Mouse (Mus musculus): Measurements from ENCODE around the gene Bcorl1. TPM values are rescaled to one million over a fixed set of nuclear protein-coding genes. Genes with fewer than 3 reads are reported as not detected.
A peak's percentile ranks its signal among the peaks of the same experiment; 100 is the strongest.

Bcorl1 gene
- polyA plus RNA-seq, 2 experiments, result 2.1 to 3.5 TPM

DNA sequence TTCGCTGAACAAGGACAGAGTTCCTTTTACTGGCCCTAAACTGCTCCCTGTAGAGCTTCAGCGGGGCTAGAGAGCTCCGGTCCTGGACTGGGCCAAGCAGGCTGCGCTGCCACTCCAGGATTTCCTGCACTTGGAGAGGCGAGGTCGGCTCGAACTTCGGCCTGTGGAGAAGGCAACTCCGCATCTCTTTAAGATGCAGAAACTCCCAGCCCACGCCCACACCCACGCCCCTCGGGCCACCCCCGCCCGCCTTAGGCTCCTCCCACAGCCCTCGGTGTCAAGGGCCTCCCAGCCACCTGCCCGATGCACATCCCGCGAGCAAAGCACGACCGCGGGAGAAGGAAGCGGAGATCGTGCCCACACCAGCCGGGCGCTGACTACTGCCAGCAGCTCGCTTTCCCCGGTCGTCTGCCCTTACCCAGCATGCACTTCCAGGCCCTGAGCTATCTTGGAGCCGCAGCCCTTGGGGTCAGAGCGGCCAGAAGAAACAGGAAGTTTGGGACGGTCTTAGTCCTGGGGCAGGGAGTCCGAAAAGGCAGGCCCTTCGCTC lies 26.6 kb upstream of the Bcorl1 start:
- 11% methylated on average over 32 of the region's 33 CpGs for WGBS (ENCODE audit: insufficient replicate concordance)
- Histone ChIP-seq H3K9ac (replicated peaks) (peak overlapping the region; percentile 68), H3K27me3 (ENCODE audit: control insufficient read depth, insufficient read depth, low read length) (no peaks in the 10 kb centered on the region), H3K4me1 (replicated peaks; ENCODE audit: control insufficient read depth in 2 of 2, insufficient read depth in 2 of 2, low read length in 1 of 2) (peaks cover 38 to 67% of the 10 kb centered on the region in 2 experiments), H3K4me3 (ENCODE audit: insufficient read depth in 1 of 2, low read depth in 2 of 2, low read length in 2 of 2) (peak overlapping the region; percentile 64), H3K4me2 (ENCODE audit: low read depth) (peak overlapping the region; percentile 80), H3K27ac (peak overlapping the region; percentile 86), H3K9me3 (ENCODE audit: control insufficient read depth, low read length) (no peaks in the 10 kb centered on the region), H3K36me3 (replicated peaks; ENCODE audit: control insufficient read depth, insufficient read depth, low read depth) (no peaks in the 10 kb centered on the region)
- peak; percentile 86 for ATAC-seq (ENCODE audit: insufficient read depth)
- no peak for TF ChIP-seq CTCF (IDR thresholded peaks at IDR 0.05; ENCODE audit: low read depth)
- DNase-seq (ENCODE audit: low read depth in 3 of 3, low spot score in 3 of 3), result peak; percentile 71 to 81 (median 73)

DNA sequence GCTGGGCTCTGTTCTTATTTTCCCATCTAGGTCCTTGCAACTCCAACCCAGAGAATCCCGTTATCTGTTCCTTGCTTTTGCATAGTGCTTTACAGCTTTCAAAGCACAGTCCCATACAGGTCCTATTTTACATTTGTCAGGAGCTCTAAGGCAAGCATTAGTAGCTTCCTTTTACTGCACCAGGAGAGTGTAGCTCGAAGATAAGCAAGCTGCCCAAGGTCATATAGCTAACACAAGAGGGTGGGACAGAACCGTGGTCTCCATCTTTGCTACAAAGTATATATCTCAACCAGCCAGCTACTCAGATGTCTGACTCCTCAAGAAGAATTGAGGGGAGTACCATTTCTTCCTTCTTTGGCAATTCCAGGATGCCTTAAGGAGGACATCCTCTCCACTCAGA lies 23.7 kb upstream of the Bcorl1 start:
- Histone ChIP-seq H3K27ac (peak overlapping the region; percentile 33), H3K4me3 (ENCODE audit: insufficient read depth in 1 of 2, low read depth in 2 of 2, low read length in 2 of 2) (no peak overlapping the region), H3K9ac (replicated peaks) (no peak overlapping the region), H3K9me3 (ENCODE audit: control insufficient read depth, low read length) (no peaks in the 10 kb centered on the region), H3K36me3 (replicated peaks; ENCODE audit: control insufficient read depth, insufficient read depth, low read depth) (no peaks in the 10 kb centered on the region), H3K27me3 (ENCODE audit: control insufficient read depth, insufficient read depth, low read length) (no peaks in the 10 kb centered on the region), H3K4me1 (replicated peaks; ENCODE audit: control insufficient read depth in 2 of 2, insufficient read depth in 2 of 2, low read length in 1 of 2) (peaks cover 21 to 46% of the 10 kb centered on the region in 2 experiments), H3K4me2 (ENCODE audit: low read depth) (peak overlapping the region; percentile 32)
- TF ChIP-seq CTCF (IDR thresholded peaks at IDR 0.05; ENCODE audit: low read depth), result no peak
- no peak for TF ChIP-seq EP300 (IDR thresholded peaks at IDR 0.05; ENCODE audit: low read depth)
- 35% methylated on average over 3 of the region's 3 CpGs for WGBS (ENCODE audit: insufficient replicate concordance)
- ATAC-seq (ENCODE audit: insufficient read depth) (peak; percentile 17; the same call in 1 of the 2 replicates), DNase-seq (ENCODE audit: low read depth in 3 of 3, low spot score in 3 of 3) (no peak)

DNA sequence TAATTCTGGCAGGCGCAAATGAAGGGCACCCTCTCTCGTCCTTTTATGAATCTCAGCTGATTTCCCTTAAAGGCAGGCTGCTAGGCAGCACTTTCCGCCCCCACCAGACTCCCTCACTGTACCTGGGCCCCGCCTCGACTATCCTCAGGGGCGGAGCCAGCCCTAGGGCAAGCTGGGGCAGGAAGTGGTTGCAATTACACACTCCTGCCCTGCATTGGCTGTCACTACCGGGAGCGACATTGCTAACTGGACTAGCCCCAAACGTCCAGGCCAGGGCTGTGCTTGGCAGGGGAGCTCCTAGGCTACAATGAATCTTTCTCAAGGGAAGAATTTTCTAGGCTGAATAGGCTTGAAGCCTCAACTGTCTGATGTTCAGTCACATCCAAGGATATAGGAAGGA lies 23.0 kb upstream of the Bcorl1 start:
- peak overlapping the region; percentile 41 for H3K4me2 ChIP-seq (ENCODE audit: low read depth)
- H3K27me3 ChIP-seq (ENCODE audit: control insufficient read depth, insufficient read depth, low read length), result no peaks in the 10 kb centered on the region
- H3K4me3 ChIP-seq (ENCODE audit: insufficient read depth in 1 of 2, low read depth in 2 of 2, low read length in 2 of 2), result no peak overlapping the region
- DNase-seq (ENCODE audit: low read depth in 3 of 3, low spot score in 3 of 3) (no peak), ATAC-seq (ENCODE audit: insufficient read depth) (peak; percentile 45; the same call in 1 of the 2 replicates)
- no peaks in the 10 kb centered on the region for H3K9me3 ChIP-seq (ENCODE audit: control insufficient read depth, low read length)
- 9% methylated on average over 9 of the region's 9 CpGs for WGBS (ENCODE audit: insufficient replicate concordance)
- peaks cover 15 to 39% of the 10 kb centered on the region in 2 experiments for H3K4me1 ChIP-seq (replicated peaks; ENCODE audit: control insufficient read depth in 2 of 2, insufficient read depth in 2 of 2, low read length in 1 of 2)
- TF ChIP-seq CTCF (IDR thresholded peaks at IDR 0.05; ENCODE audit: low read depth) (no peak), EP300 (IDR thresholded peaks at IDR 0.05; ENCODE audit: low read depth) (no peak)
- H3K9ac ChIP-seq (replicated peaks), result peak overlapping the region; percentile 37; the same call in 1 of the 2 replicates
- peak overlapping the region; percentile 33; the same call in 1 of the 2 replicates for H3K27ac ChIP-seq
- no peaks in the 10 kb centered on the region for H3K36me3 ChIP-seq (replicated peaks; ENCODE audit: control insufficient read depth, insufficient read depth, low read depth)

DNA sequence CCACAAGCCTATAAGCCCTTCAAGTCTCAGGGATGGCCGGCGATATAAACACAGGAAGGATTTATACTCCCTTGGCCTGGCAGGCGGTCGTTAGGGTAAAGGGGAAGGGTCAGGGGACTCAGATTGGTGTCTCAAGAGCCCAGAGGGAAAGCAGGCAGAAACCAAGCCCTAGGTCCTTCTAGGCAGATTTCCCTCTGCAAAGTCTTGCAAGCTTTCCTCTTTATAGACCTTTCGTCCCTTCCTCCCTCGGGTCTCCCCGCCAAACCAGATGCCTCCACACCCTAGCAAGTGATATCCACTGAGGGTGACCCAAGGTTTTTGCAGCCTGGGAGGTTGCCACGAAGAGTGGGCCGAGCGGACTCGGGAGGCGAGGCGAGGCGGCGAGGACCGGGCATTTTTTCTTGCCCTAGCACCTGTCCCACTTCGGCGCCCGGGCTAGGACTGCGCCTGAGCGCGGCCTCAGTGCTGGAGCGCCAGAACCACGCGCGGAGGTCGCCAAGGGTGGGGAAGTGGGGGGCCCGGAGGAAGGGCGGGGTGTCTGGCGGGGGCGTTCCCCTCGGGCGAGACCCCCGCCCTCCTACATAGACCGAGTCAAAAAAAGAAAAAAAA lies 613 bp upstream of the Bcorl1 start:
- Histone ChIP-seq H3K4me3 (ENCODE audit: insufficient read depth in 1 of 2, low read depth in 2 of 2, low read length in 2 of 2) (peak overlapping the region in 1 of 2 experiments; percentile 69; a peak in 2 of 4 replicates), H3K27me3 (ENCODE audit: control insufficient read depth, insufficient read depth, low read length) (peaks cover 2% of the 10 kb centered on the region; the same call in 1 of the 2 replicates), H3K4me1 (replicated peaks; ENCODE audit: control insufficient read depth in 2 of 2, insufficient read depth in 2 of 2, low read length in 1 of 2) (peaks cover 3 to 10% of the 10 kb centered on the region in 2 experiments; a peak in 2 of 4 replicates), H3K9me3 (ENCODE audit: control insufficient read depth, low read length) (no peaks in the 10 kb centered on the region), H3K36me3 (replicated peaks; ENCODE audit: control insufficient read depth, insufficient read depth, low read depth) (no peaks in the 10 kb centered on the region), H3K27ac (no peak overlapping the region), H3K4me2 (ENCODE audit: low read depth) (peak overlapping the region; percentile 79), H3K9ac (replicated peaks) (no peak overlapping the region)
- no peak for DNase-seq (ENCODE audit: low read depth in 3 of 3, low spot score in 3 of 3)
- no peak for ATAC-seq (ENCODE audit: insufficient read depth)
- 9% methylated on average over 35 of the region's 35 CpGs for WGBS (ENCODE audit: insufficient replicate concordance)
- TF ChIP-seq CTCF (IDR thresholded peaks at IDR 0.05; ENCODE audit: low read depth), result no peak
- TF ChIP-seq EP300 (IDR thresholded peaks at IDR 0.05; ENCODE audit: low read depth), result no peak

DNA sequence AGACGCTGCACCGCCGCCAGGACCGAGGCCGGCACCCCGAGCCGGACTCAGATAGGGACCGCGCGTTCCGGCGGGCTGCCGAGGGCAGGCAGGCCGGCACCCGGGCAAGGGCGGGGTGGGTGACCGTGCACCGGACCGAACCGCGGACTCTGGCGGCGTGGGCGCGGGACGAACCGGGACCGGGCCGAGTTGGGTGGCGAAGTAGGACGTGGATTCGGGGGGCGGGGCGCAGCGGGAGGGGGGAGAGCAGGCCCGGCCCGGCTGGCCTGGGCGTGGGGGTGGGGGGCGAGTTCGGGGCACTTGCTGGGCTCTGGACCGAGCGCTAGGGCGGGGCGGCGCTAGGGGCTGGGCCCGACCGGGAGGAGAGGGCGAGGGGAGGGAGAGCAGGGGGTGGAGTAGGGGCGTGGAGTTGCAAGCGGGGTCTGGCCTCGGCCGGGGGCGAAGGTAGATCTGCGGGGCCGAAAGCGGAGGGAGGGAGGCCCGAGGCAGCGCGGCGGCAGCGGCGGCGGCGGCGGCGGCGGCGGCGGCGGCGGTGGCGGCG lies 533 bp downstream of the Bcorl1 start:
- Histone ChIP-seq H3K36me3 (replicated peaks; ENCODE audit: control insufficient read depth, insufficient read depth, low read depth) (no peaks in the 10 kb centered on the region), H3K9ac (replicated peaks) (peak overlapping the region; percentile 60), H3K4me2 (ENCODE audit: low read depth) (peak overlapping the region; percentile 79), H3K4me3 (ENCODE audit: insufficient read depth in 1 of 2, low read depth in 2 of 2, low read length in 2 of 2) (peak overlapping the region; percentile 64 to 69), H3K9me3 (ENCODE audit: control insufficient read depth, low read length) (no peaks in the 10 kb centered on the region), H3K27ac (no peak overlapping the region), H3K27me3 (ENCODE audit: control insufficient read depth, insufficient read depth, low read length) (peaks cover 2% of the 10 kb centered on the region; the same call in 1 of the 2 replicates), H3K4me1 (replicated peaks; ENCODE audit: control insufficient read depth in 2 of 2, insufficient read depth in 2 of 2, low read length in 1 of 2) (peaks cover 3 to 10% of the 10 kb centered on the region in 2 experiments; a peak in 2 of 4 replicates)
- TF ChIP-seq CTCF (IDR thresholded peaks at IDR 0.05; ENCODE audit: low read depth), result no peak
- no peak for TF ChIP-seq EP300 (IDR thresholded peaks at IDR 0.05; ENCODE audit: low read depth)
- 4% methylated on average over 34 of the region's 73 CpGs for WGBS (ENCODE audit: insufficient replicate concordance)
- DNase-seq (ENCODE audit: low read depth in 3 of 3, low spot score in 3 of 3), result no peak
- peak; percentile 25 for ATAC-seq (ENCODE audit: insufficient read depth)

All from liver, embryonic 14.5 days (tissue).